ENCODE assay signal across 8 mouse cellular contexts in genomic region chr2:26930390-26930789, GRCm38 (mm10). TPM values are rescaled to one million over a fixed set of nuclear protein-coding genes. Genes with fewer than 3 reads are reported as not detected.
DNase-seq lines count a peak whose midpoint lies in the region; ATAC-seq and TF ChIP-seq lines count a peak whose summit lies in the region.

No protein-coding gene starts in this region.

- no peak for ATAC-seq in neural tube, embryonic 15.5 days (ENCODE audit: low FRiP score)
- no peak for ATAC-seq in intestine, postnatal 0 days
- ATAC-seq in liver, embryonic 11.5 days (replicated peaks; ENCODE audit: low FRiP score), result no peak

- no peak overlapping the region for H3K9ac ChIP-seq in neural tube, embryonic 15.5 days (replicated peaks)
- H3K9ac ChIP-seq in intestine, postnatal 0 days (ENCODE audit: low read depth, low read length), result 0 out of 2 replicates have a peak overlapping the region, but pooled peaks have one; percentile 27
- H3K9ac ChIP-seq in liver, embryonic 11.5 days (ENCODE audit: low read depth, low read length), result no peak overlapping the region

- no peak overlapping the region for H3K4me2 ChIP-seq in neural tube, embryonic 15.5 days
- peak overlapping the region; percentile 82 for H3K4me2 ChIP-seq in intestine, postnatal 0 days (replicated peaks; ENCODE audit: low read depth)
- peak overlapping the region; percentile 20; the same call in 1 of the 2 replicates for H3K4me2 ChIP-seq in liver, embryonic 11.5 days

- WGBS in neural tube, embryonic 15.5 days, result 31% methylated on average over 1 of the region's 1 CpGs
- 38% methylated on average over 1 of the region's 1 CpGs for WGBS in intestine, postnatal 0 days
- WGBS in liver, embryonic 11.5 days, result 40% methylated on average over 1 of the region's 1 CpGs

- TF ChIP-seq CTCF in intestine, postnatal 0 days (IDR thresholded peaks at IDR 0.05; ENCODE audit: low read depth), result peak; percentile 84

- peaks cover 39% of the 10 kb centered on the region for H3K4me1 ChIP-seq in neural tube, embryonic 15.5 days
- peaks cover 6% of the 10 kb centered on the region; the same call in 1 of the 2 replicates for H3K4me1 ChIP-seq in intestine, postnatal 0 days (replicated peaks; ENCODE audit: control insufficient read depth, insufficient read depth, low read length)
- peaks cover 32% of the 10 kb centered on the region for H3K4me1 ChIP-seq in liver, embryonic 11.5 days (replicated peaks; ENCODE audit: control insufficient read depth, insufficient read depth, low read length)

- no peak overlapping the region for H3K4me3 ChIP-seq in neural tube, embryonic 15.5 days (replicated peaks)
- H3K4me3 ChIP-seq in intestine, postnatal 0 days (ENCODE audit: low read depth, low read length), result no peak overlapping the region
- peak overlapping the region; percentile 3; the same call in 1 of the 2 replicates for H3K4me3 ChIP-seq in liver, embryonic 11.5 days (ENCODE audit: low read depth, low read length)

- H3K36me3 ChIP-seq in neural tube, embryonic 15.5 days, result peaks cover 34% of the 10 kb centered on the region
- H3K36me3 ChIP-seq in intestine, postnatal 0 days (ENCODE audit: control insufficient read depth, insufficient read depth), result peaks cover 34% of the 10 kb centered on the region
- peaks cover 52% of the 10 kb centered on the region for H3K36me3 ChIP-seq in liver, embryonic 11.5 days (ENCODE audit: control insufficient read depth, insufficient read depth, low read length)

- H3K9me3 ChIP-seq in neural tube, embryonic 15.5 days (replicated peaks), result no peaks in the 10 kb centered on the region
- H3K9me3 ChIP-seq in intestine, postnatal 0 days (ENCODE audit: control insufficient read depth), result no peaks in the 10 kb centered on the region
- H3K9me3 ChIP-seq in liver, embryonic 11.5 days (ENCODE audit: control insufficient read depth, low read length), result no peaks in the 10 kb centered on the region

- H3K27ac ChIP-seq in neural tube, embryonic 15.5 days (replicated peaks), result no peak overlapping the region
- peak overlapping the region; percentile 23; the same call in 1 of the 2 replicates for H3K27ac ChIP-seq in intestine, postnatal 0 days (ENCODE audit: low read depth, low read length)
- no peak overlapping the region for H3K27ac ChIP-seq in liver, embryonic 11.5 days (ENCODE audit: low read depth, low read length)

- DNase-seq in neural tube, embryonic 10.5 days (ENCODE audit: extremely low spot score, low spot score), result peak; percentile 54
- DNase-seq in adrenal gland, adult 2 months, result peak; percentile 78
- DNase-seq in embryo, embryonic 11 days, result peak; percentile 66
- no peak for DNase-seq in liver, embryonic 11.5 days (ENCODE audit: low spot score)
- DNase-seq in retina, postnatal 1 day, result peak; percentile 76
- DNase-seq in Muller cell, postnatal 12 days (ENCODE audit: inconsistent ontology term), result no peak

- no peaks in the 10 kb centered on the region for H3K27me3 ChIP-seq in neural tube, embryonic 15.5 days (replicated peaks)
- no peaks in the 10 kb centered on the region for H3K27me3 ChIP-seq in intestine, postnatal 0 days (replicated peaks; ENCODE audit: control insufficient read depth, insufficient read depth, low read length)
- H3K27me3 ChIP-seq in liver, embryonic 11.5 days (replicated peaks; ENCODE audit: control insufficient read depth, insufficient read depth, low read length), result no peaks in the 10 kb centered on the region

RNA-seq across cellular contexts. Expression of gene Surf4, which starts 3.3 kb away (rescaled TPM):
- 110 and 126 TPM in 2 replicates for polyA plus RNA-seq in neural tube, embryonic 15.5 days (2015; fragmentation: Nextera tagmentation; extraction: Ambion mirVana)
- 100 to 1,000 TPM; 162 to 168 TPM for total RNA-seq in adrenal gland, adult 2 months (2021)
- 424 and 468 TPM in 2 replicates for polyA plus RNA-seq in adrenal gland, adult 2 months (2012; rRNA removed)
- 379 TPM in 2 replicates for polyA plus RNA-seq in intestine, postnatal 0 days (2015; fragmentation: Nextera tagmentation; extraction: Ambion mirVana)
- polyA plus RNA-seq in liver, embryonic 11.5 days (2014; fragmentation: Nextera tagmentation; extraction: Ambion mirVana), result 183 and 193 TPM in 2 replicates

RNA-seq across cellular contexts. Expression of gene Stkld1, which starts 3.5 kb away (rescaled TPM):
- polyA plus RNA-seq in neural tube, embryonic 15.5 days (2015; fragmentation: Nextera tagmentation; extraction: Ambion mirVana), result 0.13 and 0.61 TPM in 2 replicates
- under 1 TPM; 0.17 to 0.29 TPM for total RNA-seq in adrenal gland, adult 2 months (2021)
- 0.06 and 0.48 TPM in 2 replicates for polyA plus RNA-seq in adrenal gland, adult 2 months (2012; rRNA removed)
- polyA plus RNA-seq in intestine, postnatal 0 days (2015; fragmentation: Nextera tagmentation; extraction: Ambion mirVana), result 0.07 and 0.10 TPM in 2 replicates
- 0.10 and 0.16 TPM in 2 replicates for polyA plus RNA-seq in liver, embryonic 11.5 days (2014; fragmentation: Nextera tagmentation; extraction: Ambion mirVana)

RNA-seq across cellular contexts. Expression of gene Surf1, which starts 14.1 kb away (rescaled TPM):
- 89.2 and 97.5 TPM in 2 replicates for polyA plus RNA-seq in neural tube, embryonic 15.5 days (2015; fragmentation: Nextera tagmentation; extraction: Ambion mirVana)
- total RNA-seq in adrenal gland, adult 2 months (2021), result 100 to 1,000 TPM; 108 to 115 TPM
- polyA plus RNA-seq in adrenal gland, adult 2 months (2012; rRNA removed), result 67.9 and 77.7 TPM in 2 replicates
- polyA plus RNA-seq in intestine, postnatal 0 days (2015; fragmentation: Nextera tagmentation; extraction: Ambion mirVana), result 59.8 and 65.3 TPM in 2 replicates
- 56.5 and 58.3 TPM in 2 replicates for polyA plus RNA-seq in liver, embryonic 11.5 days (2014; fragmentation: Nextera tagmentation; extraction: Ambion mirVana)

RNA-seq across cellular contexts. Expression of gene Surf2, which starts 14.2 kb away (rescaled TPM):
- polyA plus RNA-seq in neural tube, embryonic 15.5 days (2015; fragmentation: Nextera tagmentation; extraction: Ambion mirVana), result 56.6 and 58.4 TPM in 2 replicates
- 10 to 100 TPM; 38.4 to 47.9 TPM for total RNA-seq in adrenal gland, adult 2 months (2021)
- 22.5 and 28.5 TPM in 2 replicates for polyA plus RNA-seq in adrenal gland, adult 2 months (2012; rRNA removed)
- polyA plus RNA-seq in intestine, postnatal 0 days (2015; fragmentation: Nextera tagmentation; extraction: Ambion mirVana), result 33.2 and 33.5 TPM in 2 replicates
- 61.5 and 64.7 TPM in 2 replicates for polyA plus RNA-seq in liver, embryonic 11.5 days (2014; fragmentation: Nextera tagmentation; extraction: Ambion mirVana)

RNA-seq across cellular contexts. Expression of gene Rpl7a, which starts 19.8 kb away (rescaled TPM):
- 385 and 446 TPM in 2 replicates for polyA plus RNA-seq in neural tube, embryonic 15.5 days (2015; fragmentation: Nextera tagmentation; extraction: Ambion mirVana)
- 100 to 1,000 TPM; 543 to 545 TPM for total RNA-seq in adrenal gland, adult 2 months (2021)
- 233 and 258 TPM in 2 replicates for polyA plus RNA-seq in adrenal gland, adult 2 months (2012; rRNA removed)
- 407 and 410 TPM in 2 replicates for polyA plus RNA-seq in intestine, postnatal 0 days (2015; fragmentation: Nextera tagmentation; extraction: Ambion mirVana)
- 874 and 991 TPM in 2 replicates for polyA plus RNA-seq in liver, embryonic 11.5 days (2014; fragmentation: Nextera tagmentation; extraction: Ambion mirVana)

Comparison
In these comparisons a context has a peak if more than half of its experiments do, and no peak if none do; other contexts are left out.
1. DNase-seq: peak in neural tube, embryonic 10.5 days (single experiment), adrenal gland, adult 2 months (single experiment), embryo, embryonic 11 days (single experiment) and retina, postnatal 1 day (single experiment); none in liver, embryonic 11.5 days (single experiment) and Muller cell, postnatal 12 days (single experiment).